Mouse (Mus musculus): Measurements from ENCODE around the gene Dpagt1. TPM values are rescaled to one million over a fixed set of nuclear protein-coding genes. Genes with fewer than 3 reads are reported as not detected.
"Not testable (repeated sequence)": the region's sequence is repeated elsewhere in the genome, so short reads cannot be mapped to it uniquely, and the experiment has no call there.

Gene Dpagt1
- polyA plus RNA-seq, 1 experiment from 2014 or later: 41.3 TPM

GRCm38 (mm10) chr9:44373386-44373785 is 47.6 kb downstream of the Dpagt1 start:
- Histone ChIP-seq H3K36me3 (no peaks in the 10 kb centered on the region), H3K4me2 (replicated peaks) (no peak overlapping the region), H3K4me1 (peaks cover 2% of the 10 kb centered on the region), H3K9ac (no peak overlapping the region), H3K4me3 (no peak overlapping the region), H3K9me3 (replicated peaks) (no peaks in the 10 kb centered on the region), H3K27ac (no peak overlapping the region), H3K27me3 (no peaks in the 10 kb centered on the region)
- no peak for ATAC-seq (ENCODE audit: low FRiP score)

- H3K9me3 ChIP-seq (replicated peaks): no peaks in the 10 kb centered on the region
- peaks cover 18% of the 10 kb centered on the region for H3K4me1 ChIP-seq
- no peak overlapping the region for H3K4me3 ChIP-seq
- no peak overlapping the region for H3K4me2 ChIP-seq (replicated peaks)
- no peak overlapping the region for H3K9ac ChIP-seq
- peaks cover 3% of the 10 kb centered on the region for H3K36me3 ChIP-seq
- ATAC-seq (ENCODE audit: low FRiP score): no peak
- H3K27ac ChIP-seq: no peak overlapping the region
- WGBS: 87% methylated on average over 6 of the region's 6 CpGs
- no peaks in the 10 kb centered on the region for H3K27me3 ChIP-seq
These were observed 50.3 kb downstream of the Dpagt1 start for GRCm38 (mm10) chr9:44376141-44376540.

- not testable (repeated sequence) for H3K4me3 ChIP-seq; H3K27ac ChIP-seq; H3K27me3 ChIP-seq; H3K9ac ChIP-seq; ATAC-seq (ENCODE audit: low FRiP score); H3K9me3 ChIP-seq (replicated peaks); H3K4me2 ChIP-seq (replicated peaks)
- WGBS: 94% methylated on average over 2 of the region's 2 CpGs
- peaks cover 15% of the 10 kb centered on the region for H3K36me3 ChIP-seq
- peaks cover 19% of the 10 kb centered on the region for H3K4me1 ChIP-seq
These were observed 51.5 kb downstream of the Dpagt1 start for GRCm38 (mm10) chr9:44377335-44377734.

- H3K27ac ChIP-seq: peak overlapping the region; percentile 87; the same call in 1 of the 2 replicates
- ATAC-seq (ENCODE audit: low FRiP score): no peak
These were observed 52.4 kb downstream of the Dpagt1 start for GRCm38 (mm10) chr9:44378153-44378730.

GRCm38 (mm10) chr9:44379054-44379834 is 53.4 kb downstream of the Dpagt1 start, which contains the start of gene Hyou1:
Gene Hyou1, plus strand, starts transcription at chr9:44379490.
- WGBS: under 1% methylated on average over 83 of the region's 83 CpGs
- Histone ChIP-seq H3K4me2 (replicated peaks) (peak within 1 kb of the TSS; percentile 97), H3K27ac (peak within 1 kb of the TSS; percentile 87), H3K27me3 (no peaks in the 10 kb centered on the region), H3K4me3 (peak within 1 kb of the TSS; percentile 83), H3K9ac (peak within 1 kb of the TSS; percentile 94), H3K4me1 (peaks cover 19% of the 10 kb centered on the region), H3K36me3 (peaks cover 35% of the 10 kb centered on the region), H3K9me3 (replicated peaks) (no peaks in the 10 kb centered on the region)
- peak; percentile 97 for ATAC-seq (ENCODE audit: low FRiP score)

More at GRCm38 (mm10) chr9:44378153-44378730, 52.4 kb downstream of the Dpagt1 start:
- Histone ChIP-seq H3K4me3 (peak overlapping the region; percentile 83), H3K27me3 (no peaks in the 10 kb centered on the region), H3K9me3 (replicated peaks) (no peaks in the 10 kb centered on the region), H3K36me3 (peaks cover 24% of the 10 kb centered on the region), H3K4me2 (replicated peaks) (peak overlapping the region; percentile 97), H3K4me1 (peaks cover 19% of the 10 kb centered on the region), H3K9ac (peak overlapping the region; percentile 73)
- WGBS: 92% methylated on average over 5 of the region's 5 CpGs

- peaks cover 19% of the 10 kb centered on the region for H3K4me1 ChIP-seq
- 11% methylated on average over 15 of the region's 15 CpGs for WGBS
- H3K9ac ChIP-seq: peak overlapping the region; percentile 94
- peak overlapping the region; percentile 81 for H3K27ac ChIP-seq
- H3K36me3 ChIP-seq: peaks cover 41% of the 10 kb centered on the region
- H3K27me3 ChIP-seq: no peaks in the 10 kb centered on the region
- peak; percentile 30; the same call in 1 of the 2 replicates for ATAC-seq (ENCODE audit: low FRiP score)
- no peaks in the 10 kb centered on the region for H3K9me3 ChIP-seq (replicated peaks)
- H3K4me2 ChIP-seq (replicated peaks): peak overlapping the region; percentile 97
- H3K4me3 ChIP-seq: peak overlapping the region; percentile 83
These were observed 54.0 kb downstream of the Dpagt1 start for GRCm38 (mm10) chr9:44379862-44380261.

Small RNA genes within 50 kb of the gene (microRNA-seq; reads per million reads assigned to microRNA genes)
- gene Gm44335: not detected

Other genes with a start within 250 kb of the Dpagt1 start
- 0.14 and 0.30 TPM in 2 replicates for gene Mfrp, start 224.3 kb upstream of the Dpagt1 start, polyA plus RNA-seq (2016; fragmentation: Nextera tagmentation; extraction: Ambion mirVana)
- 1.4 and 1.8 TPM in 2 replicates for gene C1qtnf5, start 218.8 kb upstream of the Dpagt1 start, polyA plus RNA-seq (2016; fragmentation: Nextera tagmentation; extraction: Ambion mirVana)
- gene Gm49380, start 212.5 kb upstream of the Dpagt1 start, polyA plus RNA-seq (2016; fragmentation: Nextera tagmentation; extraction: Ambion mirVana): 0.26 and 0.30 TPM in 2 replicates
- gene Rnf26, start 212.5 kb upstream of the Dpagt1 start, polyA plus RNA-seq (2016; fragmentation: Nextera tagmentation; extraction: Ambion mirVana): 57.1 and 61.4 TPM in 2 replicates
- 14.5 and 15.4 TPM in 2 replicates for gene Mcam, start 191.6 kb upstream of the Dpagt1 start, polyA plus RNA-seq (2016; fragmentation: Nextera tagmentation; extraction: Ambion mirVana)
- gene Cbl, start 92.0 kb upstream of the Dpagt1 start, polyA plus RNA-seq (2016; fragmentation: Nextera tagmentation; extraction: Ambion mirVana): 26.2 and 30.5 TPM in 2 replicates
- not detected in 2 replicates for gene Ccdc153, start 85.3 kb upstream of the Dpagt1 start, polyA plus RNA-seq (2016; fragmentation: Nextera tagmentation; extraction: Ambion mirVana)
- 0.15 TPM in 1 of 2 replicates, not detected in the other for gene Pdzd3, start 74.5 kb upstream of the Dpagt1 start, polyA plus RNA-seq (2016; fragmentation: Nextera tagmentation; extraction: Ambion mirVana)
- 5.1 and 5.6 TPM in 2 replicates for gene Nlrx1, start 57.4 kb upstream of the Dpagt1 start, polyA plus RNA-seq (2016; fragmentation: Nextera tagmentation; extraction: Ambion mirVana)
- 12.9 and 13.5 TPM in 2 replicates for gene Abcg4, start 37.4 kb upstream of the Dpagt1 start, polyA plus RNA-seq (2016; fragmentation: Nextera tagmentation; extraction: Ambion mirVana)
- gene Hinfp, start 20.3 kb upstream of the Dpagt1 start, polyA plus RNA-seq (2016; fragmentation: Nextera tagmentation; extraction: Ambion mirVana): 28.9 and 32.5 TPM in 2 replicates
- 20.2 and 22.2 TPM in 2 replicates for gene C2cd2l, start 5.7 kb upstream of the Dpagt1 start, polyA plus RNA-seq (2016; fragmentation: Nextera tagmentation; extraction: Ambion mirVana)
- 273 and 290 TPM in 2 replicates for gene H2afx, start 8.7 kb downstream of the Dpagt1 start, polyA plus RNA-seq (2016; fragmentation: Nextera tagmentation; extraction: Ambion mirVana)
- 99.4 and 103 TPM in 2 replicates for gene Hmbs, start 18.2 kb downstream of the Dpagt1 start, polyA plus RNA-seq (2016; fragmentation: Nextera tagmentation; extraction: Ambion mirVana)
- gene Vps11, start 35.7 kb downstream of the Dpagt1 start, polyA plus RNA-seq (2016; fragmentation: Nextera tagmentation; extraction: Ambion mirVana): 35.2 and 36.2 TPM in 2 replicates
- 35.8 and 39.1 TPM in 2 replicates for gene Hyou1, start 53.5 kb downstream of the Dpagt1 start, polyA plus RNA-seq (2016; fragmentation: Nextera tagmentation; extraction: Ambion mirVana)
- gene Slc37a4, start 70.8 kb downstream of the Dpagt1 start, polyA plus RNA-seq (2016; fragmentation: Nextera tagmentation; extraction: Ambion mirVana): 38.7 TPM in 2 replicates
- gene Rps25, start 81.1 kb downstream of the Dpagt1 start, polyA plus RNA-seq (2016; fragmentation: Nextera tagmentation; extraction: Ambion mirVana): 1,265 and 1,340 TPM in 2 replicates
- gene Trappc4, start 81.6 kb downstream of the Dpagt1 start, polyA plus RNA-seq (2016; fragmentation: Nextera tagmentation; extraction: Ambion mirVana): 256 and 259 TPM in 2 replicates
- 32.9 and 36.7 TPM in 2 replicates for gene Ccdc84, start 92.5 kb downstream of the Dpagt1 start, polyA plus RNA-seq (2016; fragmentation: Nextera tagmentation; extraction: Ambion mirVana)
- gene Foxr1, start 115.1 kb downstream of the Dpagt1 start, polyA plus RNA-seq (2016; fragmentation: Nextera tagmentation; extraction: Ambion mirVana): not detected in 2 replicates
- gene Upk2, start 129.0 kb downstream of the Dpagt1 start, polyA plus RNA-seq (2016; fragmentation: Nextera tagmentation; extraction: Ambion mirVana): not detected in 2 replicates
- 12.3 and 15.5 TPM in 2 replicates for gene Bcl9l, start 156.8 kb downstream of the Dpagt1 start, polyA plus RNA-seq (2016; fragmentation: Nextera tagmentation; extraction: Ambion mirVana)
- gene Cxcr5, start 235.9 kb downstream of the Dpagt1 start, polyA plus RNA-seq (2016; fragmentation: Nextera tagmentation; extraction: Ambion mirVana): not detected in 2 replicates

Data from hindbrain, embryonic 12.5 days (tissue).